ENCODE assay signal across 14 mouse cellular contexts in the genomic region with DNA sequence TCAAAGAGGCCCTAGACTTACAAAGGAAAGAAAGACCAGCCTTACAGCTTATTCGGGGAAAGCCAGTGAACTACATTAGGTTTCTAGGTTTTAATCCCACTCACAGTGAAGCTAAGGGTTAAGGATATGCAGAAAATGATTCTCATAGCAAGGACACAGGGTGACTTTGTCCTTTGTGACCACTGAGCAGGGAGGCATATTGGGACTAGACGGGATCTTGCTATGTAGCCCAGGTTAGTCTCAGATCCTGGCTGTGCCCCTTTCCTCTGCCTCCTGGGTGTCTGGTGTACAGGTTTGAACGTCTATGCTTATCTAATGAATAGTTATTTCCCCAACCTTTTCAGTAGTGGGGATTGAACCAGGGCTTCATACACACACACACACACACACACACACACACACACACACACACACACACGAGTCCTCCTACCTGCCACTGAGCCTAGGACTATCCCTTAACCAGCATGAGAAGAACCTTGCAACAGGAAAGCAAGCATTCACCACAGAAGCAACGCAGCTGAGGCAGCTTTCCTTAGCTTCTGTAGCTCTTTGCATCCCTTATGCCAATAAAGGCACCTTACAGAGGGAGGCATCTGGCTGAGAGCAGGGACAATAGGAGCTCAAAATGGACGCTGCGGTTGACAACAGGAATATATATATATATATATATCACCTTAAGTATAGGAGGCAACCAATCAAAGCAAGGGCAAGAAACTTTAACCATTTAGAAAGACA. TPM values are rescaled to one million over a fixed set of nuclear protein-coding genes. Genes with fewer than 3 reads are reported as not detected.
DNase-seq lines count a peak whose midpoint lies in the region; ATAC-seq and TF ChIP-seq lines count a peak whose summit lies in the region.
"Had no signal": no experiment of that assay in that cellular context is flagged by ENCODE, and none has a peak within 500 bp of the region (broad histone marks: within the 10 kb centered on the region; RNA-seq: fewer than 3 reads in every experiment).

No protein-coding gene starts in this region.

- no peaks in the 10 kb centered on the region for H3K9me3 ChIP-seq in CH12.LX (replicated peaks; ENCODE audit: low read length)
- H3K9me3 ChIP-seq in forebrain, embryonic 13.5 days (replicated peaks): peaks cover 6% of the 10 kb centered on the region
- peaks cover 8% of the 10 kb centered on the region; the same call in 1 of the 2 replicates for H3K9me3 ChIP-seq in midbrain, embryonic 10.5 days (replicated peaks)

- no peak overlapping the region for H3K9ac ChIP-seq in CH12.LX (ENCODE audit: insufficient read depth, low read depth)
- no peak overlapping the region for H3K9ac ChIP-seq in forebrain, embryonic 13.5 days
- H3K9ac ChIP-seq: liver, embryonic 14.5 days had no signal

- no peak overlapping the region for H3K27ac ChIP-seq in CH12.LX (ENCODE audit: insufficient read depth, low read depth)
- peak overlapping the region; percentile 80 for H3K27ac ChIP-seq in forebrain, embryonic 13.5 days
- peak overlapping the region; percentile 88 for H3K27ac ChIP-seq in midbrain, embryonic 10.5 days (replicated peaks)
- H3K27ac ChIP-seq: liver, embryonic 14.5 days; macrophage had no signal

- no peaks in the 10 kb centered on the region for H3K27me3 ChIP-seq in CH12.LX (replicated peaks)
- no peaks in the 10 kb centered on the region for H3K27me3 ChIP-seq in forebrain, embryonic 13.5 days
- H3K27me3 ChIP-seq in midbrain, embryonic 10.5 days (ENCODE audit: low read depth, poor library complexity, severe bottlenecking): peaks cover 11% of the 10 kb centered on the region; the same call in 1 of the 2 replicates

- H3K36me3 ChIP-seq in CH12.LX (replicated peaks in 1 of 2; ENCODE audit: control insufficient read depth in 1 of 2, insufficient read depth in 1 of 2, low read length in 1 of 2): no peaks in the 10 kb centered on the region
- no peaks in the 10 kb centered on the region for H3K36me3 ChIP-seq in forebrain, embryonic 13.5 days (ENCODE audit: poor library complexity, severe bottlenecking)
- H3K36me3 ChIP-seq in midbrain, embryonic 10.5 days: peaks cover 5% of the 10 kb centered on the region

- WGBS in forebrain, embryonic 13.5 days: 9% methylated on average over 7 of the region's 7 CpGs
- 20% methylated on average over 7 of the region's 7 CpGs for WGBS in midbrain, embryonic 10.5 days

- no peak for TF ChIP-seq POLR2A in CH12.LX (IDR thresholded peaks at IDR 0.05; ENCODE audit: low read depth, low read length)

- in situ Hi-C loops in CH12.LX (cut with MboI; ENCODE audit: low pct_ligation_motif_present, low pct_unique_long_range_greater_than_20kb, low sequenced_read_pairs): no loop called here

- H3K4me2 ChIP-seq in CH12.LX (ENCODE audit: insufficient read depth, low read depth, poor library complexity, severe bottlenecking): peak overlapping the region; percentile 22; the same call in 1 of the 2 replicates
- no peak overlapping the region for H3K4me2 ChIP-seq in forebrain, embryonic 13.5 days

- no peak for TF ChIP-seq EP300 in CH12.LX (IDR thresholded peaks at IDR 0.05; ENCODE audit: low read length)

- H3K4me1 ChIP-seq in CH12.LX (ENCODE audit: control insufficient read depth in 1 of 2, insufficient read depth in 2 of 2): peaks cover 8 to 20% of the 10 kb centered on the region in 2 experiments; a peak in 3 of 4 replicates
- H3K4me1 ChIP-seq in forebrain, embryonic 13.5 days: peaks cover 24% of the 10 kb centered on the region
- H3K4me1 ChIP-seq in midbrain, embryonic 10.5 days: peaks cover 34% of the 10 kb centered on the region

- ATAC-seq in forebrain, embryonic 13.5 days: peak; percentile 22; the same call in 1 of the 2 replicates

- no peak overlapping the region for H3K4me3 ChIP-seq in CH12.LX (replicated peaks in 1 of 3; ENCODE audit: low read depth in 2 of 3, low read length in 2 of 3, poor library complexity in 1 of 3)
- no peak overlapping the region for H3K4me3 ChIP-seq in forebrain, embryonic 13.5 days
- peak overlapping the region; percentile 4 for H3K4me3 ChIP-seq in midbrain, embryonic 10.5 days

- peak; percentile 60 for DNase-seq in heart, adult 11 months
- no peak for DNase-seq in heart, postnatal 4 days
- no peak for DNase-seq in CH12.LX (ENCODE audit: extremely low read depth)
- no peak for DNase-seq in midbrain, embryonic 10.5 days (ENCODE audit: low spot score)
- no peak for DNase-seq in frontal cortex, postnatal 10 days (ENCODE audit: low spot score in 2 of 2)
- no peak for DNase-seq in adrenal gland, adult 18-20 months (ENCODE audit: low spot score in 2 of 2)
- DNase-seq in Muller cell, postnatal 12 days (ENCODE audit: inconsistent ontology term): no peak
- DNase-seq: cerebellum, postnatal 25 days; gastrocnemius, postnatal 36 days; thymus, postnatal 25 days had no signal

- dilution Hi-C loops in CH12.LX (cut with MboI; ENCODE audit: extremely low pct_ligation_motif_present, extremely low pct_unique_long_range_greater_than_20kb, low sequenced_read_pairs): no loop called here

- H3K79me2 ChIP-seq in CH12.LX (replicated peaks; ENCODE audit: control insufficient read depth, extremely low read depth, insufficient read depth, poor library complexity, severe bottlenecking): no peaks in the 10 kb centered on the region

- no peak for TF ChIP-seq CTCF in CH12.LX (conservative IDR thresholded peaks at IDR 0.05 in 1 of 2, IDR thresholded peaks at IDR 0.05 in 1 of 2; ENCODE audit: low read depth in 2 of 2, low read length in 2 of 2)

- no peak for TF ChIP-seq RAD21 in CH12.LX (IDR thresholded peaks at IDR 0.05; ENCODE audit: low read depth, low read length)

TF ChIP-seq in CH12.LX, 34 proteins besides CTCF, POLR2A, EP300 and RAD21:
- no peak for TF ChIP-seq E2F4 (IDR thresholded peaks at IDR 0.05; ENCODE audit: insufficient replicate concordance, low read depth, low read length)
- no peak for TF ChIP-seq MXI1 (IDR thresholded peaks at IDR 0.05; ENCODE audit: low read depth, low read length)
- TF ChIP-seq MAFK (IDR thresholded peaks at IDR 0.05; ENCODE audit: insufficient replicate concordance, low read length): no peak
- no peak for TF ChIP-seq ZNF384 (IDR thresholded peaks at IDR 0.05; ENCODE audit: low read depth, low read length)
- no peak for TF ChIP-seq ZMIZ1 (IDR thresholded peaks at IDR 0.05; ENCODE audit: low read depth, low read length)
- TF ChIP-seq USF1 (IDR thresholded peaks at IDR 0.05; ENCODE audit: low read depth, low read length): no peak
- no peak for TF ChIP-seq MYC (IDR thresholded peaks at IDR 0.05; ENCODE audit: low read depth, low read length)
- TF ChIP-seq HCFC1 (IDR thresholded peaks at IDR 0.05; ENCODE audit: low read depth, low read length): no peak
- TF ChIP-seq MAX (IDR thresholded peaks at IDR 0.05; ENCODE audit: low read length): no peak
- no peak for TF ChIP-seq ZC3H11A (IDR thresholded peaks at IDR 0.05; ENCODE audit: low read depth, low read length)
- no peak for TF ChIP-seq ZKSCAN1 (IDR thresholded peaks at IDR 0.05; ENCODE audit: borderline replicate concordance, low read depth, low read length)
- no peak for TF ChIP-seq POLR2AphosphoS2 (IDR thresholded peaks at IDR 0.05; ENCODE audit: low read depth, low read length)
- TF ChIP-seq BHLHE40 (IDR thresholded peaks at IDR 0.05; ENCODE audit: low read depth, low read length): no peak
- no peak for TF ChIP-seq UBTF (IDR thresholded peaks at IDR 0.05; ENCODE audit: low read depth, low read length)
- TF ChIP-seq MEF2A (IDR thresholded peaks at IDR 0.05; ENCODE audit: borderline replicate concordance, low read depth, low read length): no peak
- no peak for TF ChIP-seq MAZ (IDR thresholded peaks at IDR 0.05; ENCODE audit: low read depth, low read length)
- TF ChIP-seq JUN (IDR thresholded peaks at IDR 0.05; ENCODE audit: insufficient read depth, low read depth, low read length): no peak
- no peak for TF ChIP-seq SMC3 (IDR thresholded peaks at IDR 0.05; ENCODE audit: low read depth, low read length)

RNA-seq across cellular contexts. Expression of a gene that starts 9.5 kb away (rescaled TPM):
- total RNA-seq in heart, postnatal 4 days (2021): not detected
- not detected in 2 replicates for total RNA-seq in CH12.LX (2012; rRNA removed)
- not detected in 2 replicates for total RNA-seq in CH12.LX (2014; rRNA removed)
- not detected in 2 replicates for polyA plus RNA-seq in CH12.LX (2012; ENCODE audit: insufficient read length, low read depth)
- 0.14 and 0.48 TPM in 2 replicates for polyA plus RNA-seq in forebrain, embryonic 13.5 days (2015; fragmentation: Nextera tagmentation; extraction: Ambion mirVana)
- polyA plus RNA-seq in midbrain, embryonic 10.5 days (2016; fragmentation: Nextera tagmentation; extraction: Ambion mirVana): 0.25 and 0.30 TPM in 2 replicates
- under 1 TPM; 0.26 to 0.43 TPM for total RNA-seq in adrenal gland, adult 18-20 months (2021)
- total RNA-seq: MEL had no signal
- polyA plus RNA-seq: liver, embryonic 14.5 days; macrophage had no signal

RNA-seq across cellular contexts. Expression of a gene that starts 28.2 kb away (rescaled TPM):
- 100 to 1,000 TPM; 533 to 564 TPM for total RNA-seq in heart, postnatal 4 days (2021)
- total RNA-seq in CH12.LX (2012; rRNA removed): 56.9 and 73.2 TPM in 2 replicates
- 139 and 140 TPM in 2 replicates for total RNA-seq in CH12.LX (2014; rRNA removed)
- polyA plus RNA-seq in CH12.LX (2012; ENCODE audit: insufficient read length, low read depth): 87.1 and 104 TPM in 2 replicates
- polyA plus RNA-seq in forebrain, embryonic 13.5 days (2015; fragmentation: Nextera tagmentation; extraction: Ambion mirVana): 119 and 129 TPM in 2 replicates
- 142 and 148 TPM in 2 replicates for polyA plus RNA-seq in midbrain, embryonic 10.5 days (2016; fragmentation: Nextera tagmentation; extraction: Ambion mirVana)
- 100 to 1,000 TPM; 272 to 350 TPM for total RNA-seq in adrenal gland, adult 18-20 months (2021)

RNA-seq across cellular contexts. Expression of a gene that starts 28.2 kb away (rescaled TPM):
- 100 to 1,000 TPM; 497 to 542 TPM for total RNA-seq in heart, postnatal 4 days (2021)
- total RNA-seq in CH12.LX (2012; rRNA removed) (1,842 and 1,999 TPM in 2 replicates), CH12.LX (2014; rRNA removed) (1,302 and 1,454 TPM in 2 replicates)
- polyA plus RNA-seq in CH12.LX (2012; ENCODE audit: insufficient read length, low read depth): 1,881 and 2,419 TPM in 2 replicates
- polyA plus RNA-seq in forebrain, embryonic 13.5 days (2015; fragmentation: Nextera tagmentation; extraction: Ambion mirVana): 499 and 537 TPM in 2 replicates
- polyA plus RNA-seq in midbrain, embryonic 10.5 days (2016; fragmentation: Nextera tagmentation; extraction: Ambion mirVana): 538 and 588 TPM in 2 replicates
- total RNA-seq in adrenal gland, adult 18-20 months (2021): 100 to 1,000 TPM; 584 to 627 TPM
